Mouse (Mus musculus) intestine, embryonic 14.5 days (tissue): ENCODE measurements at regions not wholly inside any gene's neighbourhood (a gene's known extent, or its start where the extent isn't known, plus 50 kb on each side); places are given as distances from the start of the nearest gene placed in this dataset.

Source experiments
- ATAC-seq: fragments of 200-750 bp; cut with Nextera tagmentation; replicated peaks from 2 replicates; pipeline ENCODE4 v1.8.0; 2017; ENCODE audit warnings: low read depth, moderate number of reproducible peaks, moderate TSS enrichment, moderate library complexity; ENCODE audit not compliant: low FRiP score, low TSS enrichment
- DNase-seq: peaks from one replicate; pipeline ENCODE4 v3.0.0-alpha.2; 2018; ENCODE audit warnings: low spot score
- H3K27ac ChIP-seq: fragments of 300-500 bp; sonication (generic); 2 replicates; pipeline ENCODE4 v1.5.1; 2014; ENCODE audit warnings: low read depth, mild to moderate bottlenecking, control low read depth
- H3K27me3 ChIP-seq: fragments of 300-500 bp; sonication (generic); replicated peaks from 2 replicates; pipeline ENCODE4 v1.6.1; 2014; ENCODE audit warnings: low read length, control low read depth; ENCODE audit not compliant: control insufficient read depth, insufficient read depth
- H3K36me3 ChIP-seq: fragments of 300-500 bp; sonication (generic); 2 replicates; pipeline ENCODE4 v1.6.1; 2014; ENCODE audit warnings: low read length, control low read depth; ENCODE audit not compliant: control insufficient read depth, insufficient read depth
- H3K4me1 ChIP-seq: fragments of 300-500 bp; sonication (generic); replicated peaks from 2 replicates; pipeline ENCODE4 v1.6.1; 2014; ENCODE audit warnings: low read length, control low read depth, mixed read lengths; ENCODE audit not compliant: control insufficient read depth, insufficient read depth
- H3K4me2 ChIP-seq: fragments of 300-500 bp; sonication (generic); 2 replicates; pipeline ENCODE4 v1.6.1; 2014; ENCODE audit warnings: low read length
- H3K4me3 ChIP-seq: fragments of 300-500 bp; sonication (generic); 2 replicates; pipeline ENCODE4 v1.5.1; 2014; ENCODE audit warnings: low read depth, low read length, control low read depth, mixed read lengths
- H3K9ac ChIP-seq: fragments of 300-500 bp; sonication (generic); 2 replicates; pipeline ENCODE4 v1.6.1; 2014; ENCODE audit warnings: mild to moderate bottlenecking, low read length
- H3K9me3 ChIP-seq: fragments of 300-500 bp; sonication (generic); 2 replicates; pipeline ENCODE4 v1.6.1; 2016; ENCODE audit warnings: low read length, control low read depth; ENCODE audit not compliant: control insufficient read depth
- WGBS: fragments of 180-500 bp; shearing (Covaris S2); extraction: QIAGEN DNeasy Blood & Tissue Kit; methylation state at CpG from one replicate; pipeline ENCODE4 v1.1.7; 2014; 5-methylcytosine and 5-hydroxymethylcytosine counted together

DNA sequence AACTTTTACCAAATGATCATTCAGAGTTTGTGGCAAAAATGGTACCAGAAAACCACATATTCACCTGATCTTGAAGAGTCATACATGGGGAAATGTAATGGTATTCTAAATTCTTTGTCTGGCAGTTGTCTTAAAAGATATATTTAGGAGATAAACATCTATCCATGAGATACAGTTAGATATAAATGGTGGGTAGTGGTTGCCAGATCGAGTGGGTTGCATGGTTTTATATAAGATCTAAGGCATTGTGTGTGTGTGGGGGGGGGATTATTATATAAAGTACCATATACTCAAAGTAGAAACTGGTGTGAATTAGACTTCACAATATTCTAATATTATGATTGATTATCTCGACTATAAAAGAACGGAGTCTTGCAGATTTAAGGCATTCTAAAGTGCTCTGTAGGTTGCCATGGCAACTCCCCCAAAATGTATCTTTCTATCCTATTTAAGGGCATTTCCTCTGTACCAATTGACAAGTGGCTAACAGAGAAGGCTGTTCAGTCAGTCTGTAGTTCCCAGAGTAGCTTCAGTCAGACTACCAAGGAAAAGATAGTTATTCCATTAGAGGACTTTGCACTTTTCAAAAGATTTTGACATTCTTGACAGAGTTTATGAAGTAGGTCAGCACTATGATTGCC is 89.3 kb upstream of the Man2a1 start:
- Histone ChIP-seq H3K9ac (no peak overlapping the region), H3K4me2 (no peak overlapping the region), H3K27ac (no peak overlapping the region), H3K4me3 (no peak overlapping the region), H3K9me3 (no peaks in the 10 kb centered on the region), H3K36me3 (no peaks in the 10 kb centered on the region), H3K27me3 (no peaks in the 10 kb centered on the region), H3K4me1 (no peaks in the 10 kb centered on the region)
- WGBS, result 89% methylated on average over 3 of the region's 3 CpGs
- ATAC-seq (no peak), DNase-seq (no peak)

DNA sequence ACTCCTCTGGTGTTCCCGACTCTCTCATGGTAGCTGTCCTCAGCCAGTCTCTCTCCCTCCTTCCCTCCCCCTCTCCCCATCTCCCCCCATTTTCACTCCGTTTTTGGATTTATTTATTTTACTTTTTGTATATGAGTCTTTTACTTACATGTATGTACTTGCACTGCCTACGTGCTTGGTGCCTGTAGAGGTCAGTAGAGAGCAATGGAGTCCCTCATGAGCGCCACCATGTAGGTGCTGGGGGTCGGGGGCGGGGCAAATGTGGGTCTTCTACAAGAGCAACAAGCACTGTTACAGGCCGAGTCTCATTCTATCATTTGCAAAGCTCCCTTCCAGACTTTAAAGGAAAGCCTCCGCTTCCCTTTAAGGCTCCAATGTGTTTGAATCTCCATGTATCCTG is 78.3 kb upstream of the Man2a1 start:
- no peaks in the 10 kb centered on the region for H3K4me1 ChIP-seq
- no peak overlapping the region for H3K4me2 ChIP-seq
- H3K4me3 ChIP-seq, result no peak overlapping the region
- 69% methylated on average over 8 of the region's 8 CpGs for WGBS
- no peaks in the 10 kb centered on the region for H3K36me3 ChIP-seq
- no peak for ATAC-seq
- no peak for DNase-seq
- no peaks in the 10 kb centered on the region for H3K9me3 ChIP-seq
- no peak overlapping the region for H3K27ac ChIP-seq
- H3K27me3 ChIP-seq, result no peaks in the 10 kb centered on the region
- no peak overlapping the region for H3K9ac ChIP-seq

DNA sequence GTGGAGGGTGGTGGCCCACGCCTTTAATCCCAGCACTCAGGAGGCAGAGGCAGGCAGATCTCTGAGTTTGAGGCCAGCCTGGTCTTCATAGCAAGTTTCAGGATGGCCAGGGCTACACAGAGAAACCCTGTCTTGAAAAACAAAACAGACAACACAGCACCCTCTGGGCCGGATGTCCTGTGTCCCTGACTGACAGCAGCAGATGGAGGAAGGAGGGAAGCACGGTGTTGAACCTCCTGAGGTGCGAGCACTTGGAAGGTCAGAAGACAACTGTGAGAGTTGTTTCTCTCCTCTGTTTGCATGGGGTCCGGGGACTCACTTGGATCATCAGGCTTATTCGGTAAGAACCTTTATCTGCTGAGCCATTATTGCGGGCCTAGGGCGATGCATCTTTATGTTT is 76.6 kb upstream of the Man2a1 start:
- Histone ChIP-seq H3K4me1 (no peaks in the 10 kb centered on the region), H3K9ac (no peak overlapping the region), H3K9me3 (no peaks in the 10 kb centered on the region), H3K27me3 (no peaks in the 10 kb centered on the region), H3K36me3 (no peaks in the 10 kb centered on the region), H3K27ac (no peak overlapping the region), H3K4me2 (no peak overlapping the region), H3K4me3 (no peak overlapping the region)
- no peak for ATAC-seq
- no peak for DNase-seq
- WGBS, result 90% methylated on average over 8 of the region's 8 CpGs

DNA sequence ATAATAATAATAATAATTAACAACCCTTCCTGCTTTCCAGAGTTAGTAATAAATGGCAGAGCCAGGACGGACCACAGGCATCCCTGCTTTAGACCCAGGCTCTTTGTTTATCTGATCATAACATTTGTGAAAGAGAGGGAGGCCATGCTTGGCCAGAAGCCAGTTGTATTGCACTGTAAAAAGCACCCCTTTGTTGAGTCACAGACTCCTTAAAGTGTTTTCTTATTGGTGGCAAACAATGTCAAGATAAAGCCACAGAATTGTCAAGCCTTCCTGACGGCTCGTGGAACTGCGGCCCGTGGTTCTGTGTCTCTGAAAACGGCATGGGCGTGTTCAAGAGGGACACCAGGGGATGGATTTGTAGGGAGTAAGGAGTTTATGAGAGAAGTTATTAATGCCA is 72.7 kb upstream of the Man2a1 start:
- H3K27me3 ChIP-seq, result no peaks in the 10 kb centered on the region
- H3K27ac ChIP-seq, result no peak overlapping the region
- 60% methylated on average over 7 of the region's 7 CpGs for WGBS
- no peaks in the 10 kb centered on the region for H3K36me3 ChIP-seq
- DNase-seq (no peak), ATAC-seq (no peak)
- H3K4me1 ChIP-seq, result no peaks in the 10 kb centered on the region
- no peaks in the 10 kb centered on the region for H3K9me3 ChIP-seq
- H3K4me3 ChIP-seq, result no peak overlapping the region
- H3K4me2 ChIP-seq, result no peak overlapping the region
- H3K9ac ChIP-seq, result no peak overlapping the region

DNA sequence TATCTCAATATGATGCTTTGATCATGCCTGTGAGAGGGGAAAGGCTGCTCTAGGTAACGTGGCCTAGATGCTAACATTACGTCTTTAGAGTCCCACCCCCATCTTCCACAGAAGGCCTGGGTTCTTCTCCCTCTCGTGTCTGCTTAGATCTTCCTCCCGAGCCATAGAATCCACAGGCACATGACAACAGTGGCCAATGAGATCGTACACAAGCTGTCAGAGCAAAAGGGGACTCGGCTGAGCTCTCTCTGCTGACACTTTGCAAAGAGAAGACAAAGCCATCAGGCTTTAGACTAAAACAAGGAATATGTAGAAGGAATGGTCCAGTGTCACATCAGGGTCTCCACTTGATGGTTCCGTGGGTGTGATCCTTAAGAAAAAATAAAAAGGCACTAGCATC is 72.1 kb upstream of the Man2a1 start:
- no peaks in the 10 kb centered on the region for H3K4me1 ChIP-seq
- ATAC-seq, result no peak
- H3K4me2 ChIP-seq, result no peak overlapping the region
- DNase-seq, result no peak
- no peak overlapping the region for H3K4me3 ChIP-seq
- H3K36me3 ChIP-seq, result no peaks in the 10 kb centered on the region
- H3K9me3 ChIP-seq, result no peaks in the 10 kb centered on the region
- H3K27me3 ChIP-seq, result no peaks in the 10 kb centered on the region
- WGBS, result 86% methylated on average over 7 of the region's 7 CpGs
- no peak overlapping the region for H3K27ac ChIP-seq
- no peak overlapping the region for H3K9ac ChIP-seq

DNA sequence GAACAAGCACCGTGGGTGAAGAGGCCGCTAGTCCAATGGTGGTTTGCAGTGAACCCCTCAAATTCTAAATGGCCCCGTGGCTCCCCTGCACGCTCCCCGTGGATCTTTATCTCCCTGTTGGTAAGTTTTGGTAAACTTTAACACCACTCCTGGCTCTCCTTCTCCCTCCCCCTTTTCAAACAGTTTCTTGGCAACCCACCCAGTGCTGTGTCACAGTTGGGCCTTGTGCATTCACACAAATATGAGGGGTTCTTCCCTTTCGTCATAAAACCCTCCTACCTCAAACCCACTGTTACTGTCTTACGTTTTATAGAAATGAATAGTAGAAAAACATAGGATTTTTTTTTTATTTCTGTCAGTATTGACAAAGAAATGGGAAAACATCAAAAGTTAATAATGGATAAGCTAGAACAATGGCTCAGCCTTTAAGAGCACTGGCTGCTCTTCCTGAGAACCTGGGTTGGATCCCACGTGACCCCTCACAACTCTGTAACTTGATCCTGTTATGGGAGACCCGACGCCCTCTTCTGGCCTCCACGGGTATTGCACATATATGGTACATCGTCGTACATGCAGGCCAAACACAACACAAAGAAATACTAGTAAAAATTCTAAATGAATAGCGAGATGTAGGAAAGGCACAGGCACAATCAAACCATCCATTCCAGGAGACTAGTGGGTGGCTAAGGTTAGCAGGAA is 71.1 kb upstream of the Man2a1 start:
- DNase-seq (no peak), ATAC-seq (no peak)
- H3K9me3 ChIP-seq, result no peaks in the 10 kb centered on the region
- H3K4me2 ChIP-seq, result no peak overlapping the region
- H3K4me1 ChIP-seq, result no peaks in the 10 kb centered on the region
- H3K4me3 ChIP-seq, result no peak overlapping the region
- H3K9ac ChIP-seq, result no peak overlapping the region
- 80% methylated on average over 14 of the region's 14 CpGs for WGBS
- no peak overlapping the region for H3K27ac ChIP-seq
- H3K36me3 ChIP-seq, result no peaks in the 10 kb centered on the region
- H3K27me3 ChIP-seq, result no peaks in the 10 kb centered on the region

DNA sequence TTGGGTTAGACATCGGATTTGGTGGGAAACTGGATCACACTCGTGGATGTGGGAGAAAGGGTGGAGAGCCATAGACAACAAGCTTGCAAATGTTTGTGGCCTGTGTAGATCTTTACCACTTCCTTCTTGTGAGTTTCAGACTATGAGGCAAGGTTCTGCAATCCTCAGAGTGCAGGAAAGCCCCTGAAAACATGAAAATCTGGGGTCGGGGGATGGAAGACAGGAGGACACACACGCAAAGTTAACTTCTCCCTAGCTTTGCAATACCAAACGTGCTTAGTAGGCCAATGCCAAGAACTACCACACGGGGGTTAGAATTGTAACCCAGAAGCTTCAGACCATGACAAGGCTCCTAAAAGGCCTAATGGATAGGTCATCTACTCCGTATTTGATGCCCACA is 69.4 kb upstream of the Man2a1 start:
- no peak for DNase-seq
- H3K9me3 ChIP-seq, result no peaks in the 10 kb centered on the region

DNA sequence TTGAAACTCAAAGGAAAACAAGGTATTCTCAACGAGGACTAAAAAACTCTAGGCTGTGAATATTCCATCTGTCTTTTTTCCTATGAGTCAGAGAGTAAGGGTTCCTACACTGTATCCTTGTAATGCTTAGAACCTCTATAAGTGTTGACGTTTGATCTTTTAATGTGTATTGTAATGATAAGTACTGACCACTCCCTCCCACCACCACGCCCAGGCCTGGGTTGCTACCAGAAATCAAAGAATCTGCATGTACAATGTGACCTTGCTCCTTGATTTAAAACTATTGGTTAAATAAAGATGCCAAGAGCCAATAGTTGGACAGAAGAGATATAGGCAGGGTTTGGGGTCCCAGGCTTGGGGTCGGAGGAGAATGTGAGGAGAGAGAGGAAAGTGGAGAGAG is 66.2 kb upstream of the Man2a1 start:
- WGBS, result 79% methylated on average over 4 of the region's 4 CpGs
- DNase-seq (no peak), ATAC-seq (no peak)
- no peaks in the 10 kb centered on the region for H3K27me3 ChIP-seq
- H3K4me3 ChIP-seq, result no peak overlapping the region
- no peak overlapping the region for H3K4me2 ChIP-seq
- no peaks in the 10 kb centered on the region for H3K4me1 ChIP-seq
- H3K9ac ChIP-seq, result no peak overlapping the region
- no peaks in the 10 kb centered on the region for H3K36me3 ChIP-seq
- no peaks in the 10 kb centered on the region for H3K9me3 ChIP-seq
- H3K27ac ChIP-seq, result no peak overlapping the region

More for the DNA sequence above, 69.4 kb upstream of the Man2a1 start:
- 90% methylated on average over 7 of the region's 7 CpGs for WGBS
- Histone ChIP-seq H3K9ac (no peak overlapping the region), H3K4me3 (no peak overlapping the region), H3K36me3 (no peaks in the 10 kb centered on the region), H3K27me3 (no peaks in the 10 kb centered on the region), H3K4me2 (no peak overlapping the region), H3K27ac (no peak overlapping the region), H3K4me1 (no peaks in the 10 kb centered on the region)
- no peak for ATAC-seq

DNA sequence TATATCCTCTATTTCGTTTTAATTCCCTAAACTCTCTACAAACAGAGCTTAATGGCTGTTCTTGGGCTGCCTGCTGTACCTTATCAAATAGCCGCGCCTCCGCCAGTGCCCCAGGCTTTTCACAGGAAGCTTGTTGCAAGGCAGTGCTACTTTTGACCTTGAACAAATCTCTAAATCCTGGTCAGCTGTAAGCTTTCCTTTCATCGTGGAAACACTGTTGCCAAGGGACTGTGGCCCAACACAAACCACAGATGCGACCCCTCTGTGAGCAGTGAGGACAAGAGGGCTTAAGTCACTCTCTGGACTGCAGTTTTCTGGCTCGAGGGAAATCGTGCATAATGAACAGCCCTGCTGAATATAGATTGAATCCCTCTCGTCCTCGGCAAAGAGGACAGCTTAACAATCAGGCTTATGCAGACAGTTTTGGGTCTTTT is 62.0 kb upstream of the Man2a1 start:
- Histone ChIP-seq H3K4me1 (no peaks in the 10 kb centered on the region), H3K9me3 (no peaks in the 10 kb centered on the region), H3K27ac (no peak overlapping the region), H3K36me3 (no peaks in the 10 kb centered on the region), H3K4me2 (no peak overlapping the region), H3K27me3 (no peaks in the 10 kb centered on the region), H3K4me3 (no peak overlapping the region), H3K9ac (no peak overlapping the region)
- 19% methylated on average over 10 of the region's 10 CpGs for WGBS
- ATAC-seq (no peak), DNase-seq (no peak)
